Mouse (Mus musculus) heart, postnatal 0 days (tissue): Measurements from ENCODE around the gene Gbp8. TPM values are rescaled to one million over a fixed set of nuclear protein-coding genes. Genes with fewer than 3 reads are reported as not detected.
"Not testable (repeated sequence)": the region's sequence is repeated elsewhere in the genome, so short reads cannot be mapped to it uniquely, and the experiment has no call there.

ENCODE experiments used
- ATAC-seq: fragments of 200-750 bp; cut with Nextera tagmentation; 2 replicates; pipeline ENCODE4 v1.8.0; 2017; ENCODE audit warnings: low read depth, moderate number of reproducible peaks, moderate library complexity; ENCODE audit not compliant: insufficient read depth
- DNase-seq: peaks from one replicate; pipeline ENCODE4 v3.0.0-alpha.2; 2016; ENCODE audit warnings: low spot score
- H3K27ac ChIP-seq: fragments of 300-500 bp; sonication (generic); 2 replicates; pipeline ENCODE4 v1.5.1; 2014; ENCODE audit warnings: low read depth, mild to moderate bottlenecking
- H3K27me3 ChIP-seq: fragments of 300-500 bp; sonication (generic); 2 replicates; pipeline ENCODE4 v1.6.1; 2014; ENCODE audit warnings: low read length, mixed read lengths; ENCODE audit not compliant: control insufficient read depth, insufficient read depth
- H3K36me3 ChIP-seq: fragments of 300-500 bp; sonication (generic); replicated peaks from 2 replicates; pipeline ENCODE4 v1.6.1; 2014; ENCODE audit warnings: low read length, mixed read lengths; ENCODE audit not compliant: control insufficient read depth, insufficient read depth
- H3K4me1 ChIP-seq: fragments of 300-500 bp; sonication (generic); 2 replicates; pipeline ENCODE4 v1.6.1; 2014; ENCODE audit warnings: antibody characterized with exemption; ENCODE audit not compliant: control insufficient read depth, insufficient read depth
- H3K4me2 ChIP-seq: fragments of 300-500 bp; sonication (generic); 2 replicates; pipeline ENCODE4 v1.6.1; 2014; ENCODE audit warnings: low read depth, mild to moderate bottlenecking, low read length, moderate library complexity
- H3K4me3 ChIP-seq: fragments of 300-500 bp; sonication (generic); 2 replicates; pipeline ENCODE4 v1.5.1; 2014; ENCODE audit warnings: low read depth, low read length
- H3K9ac ChIP-seq: fragments of 300-500 bp; sonication (generic); replicated peaks from 2 replicates; pipeline ENCODE4 v1.6.1; 2014; ENCODE audit warnings: low read depth, low read length, mixed read lengths
- H3K9me3 ChIP-seq: fragments of 300-500 bp; sonication (generic); replicated peaks from 2 replicates; pipeline ENCODE4 v1.6.1; 2016; ENCODE audit warnings: low read length; ENCODE audit not compliant: control insufficient read depth
- CTCF ChIP-seq: IDR thresholded peaks from 2 replicates; pipeline ENCODE4 v1.5.1; 2016; ENCODE audit warnings: antibody characterized with exemption, control low read depth, low read depth
- EP300 ChIP-seq: IDR thresholded peaks from 2 replicates; pipeline ENCODE4 v1.6.1; 2016; ENCODE audit warnings: antibody characterized with exemption, low read depth
- WGBS: fragments of 180-500 bp; shearing (Covaris S2); extraction: QIAGEN DNeasy Blood & Tissue Kit; methylation state at CpG from one replicate; pipeline ENCODE4 v1.1.7; 2014; 5-methylcytosine and 5-hydroxymethylcytosine counted together
- polyA plus RNA-seq: library from polyadenylated mRNA; unstranded; fragments of >200 nt; fragmentation: Nextera tagmentation; extraction: Ambion mirVana; gene quantifications from 2 replicates; pipeline ENCODE4 v1.2.1, GENCODE M21; 2015
- total RNA-seq: library from RNA; depleted of rRNA; stranded (reverse); fragments of >200 nt; gene quantifications from 2 replicates; pipeline ENCODE4 v1.2.3, GENCODE M21; 2014; ENCODE audit warnings: low replicate concordance

Gene Gbp8
- total and polyA plus RNA-seq, 2 experiments from 2014 or later, result 0.45 TPM; not detected in 1

- WGBS, result 13% methylated on average over 4 of the region's 4 CpGs
- peak; percentile 88 for ATAC-seq
- 0 out of 2 replicates have a peak, but pooled peaks have one; percentile 14 for TF ChIP-seq EP300
- not testable (repeated sequence) for H3K4me1 ChIP-seq, H3K9me3 ChIP-seq, H3K27me3 ChIP-seq, H3K9ac ChIP-seq, H3K36me3 ChIP-seq
- DNase-seq, result peak; percentile 38
- Histone ChIP-seq H3K4me2 (peak overlapping the region; percentile 23; the same call in 1 of the 2 replicates), H3K4me3 (peak overlapping the region; percentile 35), H3K27ac (peak overlapping the region; percentile 76)
These were observed 29.0 kb downstream of the Gbp8 start for GRCm38 (mm10) chr5:105110271-105110852.

DNA sequence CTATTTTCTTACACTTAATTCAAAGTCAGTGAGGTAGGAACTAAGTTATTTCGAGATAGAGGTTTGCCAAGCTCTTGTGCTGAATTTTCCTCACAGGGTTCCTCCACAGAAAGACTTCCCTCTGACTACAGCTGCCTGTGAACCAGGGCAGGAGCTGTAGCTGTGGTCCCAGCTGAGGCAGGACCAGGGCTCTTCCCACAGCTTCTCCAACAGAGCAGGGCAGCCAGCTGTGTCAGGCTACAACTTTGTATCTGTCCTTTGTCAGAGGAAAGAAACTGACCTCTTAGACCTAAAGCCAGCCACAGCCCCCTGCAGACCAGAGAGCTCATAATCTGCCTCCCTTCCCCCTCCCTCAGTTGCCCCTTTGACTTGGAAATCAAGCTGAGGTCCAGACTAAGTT lies 29.6 kb downstream of the Gbp8 start:
- not testable (repeated sequence) for H3K9ac ChIP-seq, DNase-seq, H3K9me3 ChIP-seq, H3K36me3 ChIP-seq, H3K4me1 ChIP-seq, H3K27me3 ChIP-seq, ATAC-seq
- peak overlapping the region; percentile 45 for H3K4me2 ChIP-seq
- H3K27ac ChIP-seq, result peak overlapping the region; percentile 69
- 40% methylated on average over 1 of the region's 1 CpGs for WGBS
- H3K4me3 ChIP-seq, result peak overlapping the region; percentile 35

DNA sequence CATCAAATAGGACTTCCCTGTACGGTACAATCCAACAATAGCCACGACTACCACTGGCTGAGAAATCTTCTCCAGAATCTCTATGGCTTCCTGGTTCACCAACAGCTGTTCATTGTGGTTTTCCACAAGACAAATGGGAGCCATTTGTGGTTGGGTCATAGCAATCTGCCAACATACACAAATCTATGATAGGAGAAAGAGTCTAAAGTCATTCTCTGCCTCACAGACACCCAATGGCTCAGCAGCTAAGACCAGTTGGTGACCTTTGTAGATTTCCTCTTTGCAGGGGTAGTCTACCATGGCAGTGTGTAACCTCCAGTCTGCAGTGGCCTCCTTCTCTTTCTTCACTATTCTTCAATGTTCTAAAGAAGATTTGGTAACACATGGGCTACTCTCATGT lies 33.7 kb downstream of the Gbp8 start:
- not testable (repeated sequence) for H3K4me1 ChIP-seq, H3K36me3 ChIP-seq, DNase-seq, H3K9me3 ChIP-seq, H3K27me3 ChIP-seq, H3K4me2 ChIP-seq, H3K4me3 ChIP-seq, ATAC-seq, H3K9ac ChIP-seq, H3K27ac ChIP-seq
- WGBS, result 69% methylated on average over 2 of the region's 2 CpGs

GRCm38 (mm10) chr5:105081900-105082299 lies 57.4 kb downstream of the Gbp8 start:
- Histone ChIP-seq H3K27ac (no peak overlapping the region), H3K4me1 (no peaks in the 10 kb centered on the region), H3K36me3 (peaks cover 5% of the 10 kb centered on the region; the same call in 1 of the 2 replicates), H3K27me3 (no peaks in the 10 kb centered on the region), H3K4me3 (no peak overlapping the region), H3K4me2 (no peak overlapping the region), H3K9ac (no peak overlapping the region), H3K9me3 (peaks cover 3% of the 10 kb centered on the region; the same call in 1 of the 2 replicates)
- DNase-seq, result no peak
- TF ChIP-seq EP300 (no peak), CTCF (no peak)
- ATAC-seq, result no peak

DNA sequence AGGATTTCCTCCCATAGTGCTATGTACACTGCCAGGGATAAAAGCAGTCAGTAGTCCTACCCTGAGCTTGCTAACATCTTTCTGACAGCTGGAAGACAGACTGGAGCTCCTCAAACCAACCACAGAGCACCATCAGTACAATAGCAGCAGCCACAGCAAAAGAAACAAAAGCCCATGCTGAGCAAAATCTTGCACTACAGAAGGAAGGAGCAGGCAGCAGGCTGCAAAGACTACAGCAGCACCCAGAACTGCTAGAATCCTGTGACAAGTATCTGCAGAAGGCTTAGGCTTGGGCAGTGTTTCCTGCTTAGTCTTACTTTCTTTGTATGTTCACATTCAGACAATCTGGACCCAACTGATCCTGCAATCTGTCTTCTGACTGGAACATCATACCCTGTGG lies 71.0 kb downstream of the Gbp8 start:
- H3K27ac ChIP-seq, H3K9ac ChIP-seq, H3K4me3 ChIP-seq, ATAC-seq, H3K4me2 ChIP-seq, H3K9me3 ChIP-seq, H3K27me3 ChIP-seq, H3K36me3 ChIP-seq, DNase-seq, H3K4me1 ChIP-seq: not testable (repeated sequence)

DNA sequence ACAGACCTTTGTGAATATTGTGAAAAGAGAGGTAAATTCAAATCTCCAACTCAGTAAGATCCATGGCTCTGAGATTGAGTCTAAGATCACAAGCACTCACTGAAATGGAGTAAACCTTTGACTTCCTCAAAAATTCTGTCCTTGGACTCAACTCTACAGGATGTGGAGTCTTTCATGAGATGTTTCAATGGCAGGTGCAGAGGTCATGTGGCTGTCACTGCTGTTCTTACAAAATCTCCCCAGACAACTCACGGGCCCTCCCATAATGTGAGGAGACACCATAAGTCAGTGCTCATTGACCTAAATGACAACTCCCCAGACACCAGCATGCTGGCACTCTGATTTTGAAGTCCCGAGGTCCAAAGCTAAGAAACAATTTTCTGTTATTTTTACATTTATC lies 74.9 kb downstream of the Gbp8 start:
- not testable (repeated sequence) for H3K4me1 ChIP-seq, H3K9ac ChIP-seq, H3K27ac ChIP-seq, H3K4me2 ChIP-seq, ATAC-seq, DNase-seq, H3K9me3 ChIP-seq, H3K4me3 ChIP-seq, H3K36me3 ChIP-seq, H3K27me3 ChIP-seq
- 57% methylated on average over 2 of the region's 2 CpGs for WGBS
